Mouse (Mus musculus) limb, embryonic 14.5 days (tissue): ENCODE results near the gene Slc25a28. TPM values are rescaled to one million over a fixed set of nuclear protein-coding genes. Genes with fewer than 3 reads are reported as not detected.

Experiments
- ATAC-seq: fragments of 200-750 bp; cut with Nextera tagmentation; 2 replicates; pipeline ENCODE4 v1.8.0; 2017; ENCODE audit warnings: low read depth, moderate number of reproducible peaks, moderate TSS enrichment; ENCODE audit not compliant: low FRiP score
- DNase-seq: peaks from one replicate; pipeline ENCODE4 v3.0.0-alpha.2; 2015; ENCODE audit warnings: low spot score
- H3K27ac ChIP-seq: fragments of 300-500 bp; sonication (generic); replicated peaks from 2 replicates; pipeline ENCODE4 v1.5.1; 2014; ENCODE audit warnings: low read depth, mild to moderate bottlenecking, low read length, moderate library complexity, mixed read lengths
- H3K27me3 ChIP-seq: fragments of 300-500 bp; sonication (generic); 2 replicates; pipeline ENCODE4 v1.6.1; 2014; ENCODE audit warnings: low read length, mixed read lengths; ENCODE audit not compliant: control insufficient read depth, insufficient read depth
- H3K36me3 ChIP-seq: fragments of 300-500 bp; sonication (generic); 2 replicates; pipeline ENCODE4 v1.6.1; 2014; ENCODE audit warnings: mild to moderate bottlenecking, low read length, moderate library complexity, mixed read lengths; ENCODE audit not compliant: control insufficient read depth, insufficient read depth
- H3K4me1 ChIP-seq: fragments of 300-500 bp; sonication (generic); 2 replicates; pipeline ENCODE4 v1.6.1; 2014; ENCODE audit warnings: antibody characterized with exemption, low read length, mixed read lengths; ENCODE audit not compliant: control insufficient read depth, insufficient read depth
- H3K4me2 ChIP-seq: fragments of 300-500 bp; sonication (generic); replicated peaks from 2 replicates; pipeline ENCODE4 v1.6.1; 2014; ENCODE audit warnings: low read depth, mild to moderate bottlenecking, low read length, moderate library complexity; ENCODE audit not compliant: severe bottlenecking
- H3K4me3 ChIP-seq: fragments of 300-500 bp; sonication (generic); replicated peaks from 2 replicates; pipeline ENCODE4 v1.5.1; 2014; ENCODE audit warnings: low read length
- H3K9ac ChIP-seq: fragments of 300-500 bp; sonication (generic); 2 replicates; pipeline ENCODE4 v1.6.1; 2014; ENCODE audit warnings: mild to moderate bottlenecking, low read depth, low read length, moderate library complexity; ENCODE audit not compliant: severe bottlenecking
- H3K9me3 ChIP-seq: fragments of 300-500 bp; sonication (generic); 2 replicates; pipeline ENCODE4 v1.6.1; 2016; ENCODE audit warnings: low read length; ENCODE audit not compliant: control insufficient read depth
- POLR2A ChIP-seq: fragments of 200-500 bp; IDR thresholded peaks from 2 replicates; pipeline ENCODE4 v1.8.0; 2012; ENCODE audit warnings: inconsistent platforms, mild to moderate bottlenecking, moderate library complexity, borderline replicate concordance; ENCODE audit not compliant: insufficient read depth, insufficient read length; ENCODE audit errors: extremely low read depth
- WGBS: fragments of 180-500 bp; shearing (Covaris S2); extraction: QIAGEN DNeasy Blood & Tissue Kit; methylation state at CpG from one replicate; pipeline ENCODE4 v1.1.7; 2014; 5-methylcytosine and 5-hydroxymethylcytosine counted together
- polyA plus RNA-seq, 2 experiments: library from polyadenylated mRNA; depleted of rRNA in 1 of 2; stranded (reverse) in 1 of 2; unstranded in 1 of 2; fragments of >200 nt; fragmentation: Nextera tagmentation in 1 of 2; extraction: Ambion mirVana in 1 of 2; gene quantifications; 2 replicates each; pipeline versions ENCODE4 v1.2.1 to v1.2.3; 2012 to 2014

Slc25a28 gene
- polyA plus RNA-seq, 2 experiments: 14.2 to 70.0 TPM

- 79% methylated on average over 5 of the region's 5 CpGs for WGBS
- no peak for DNase-seq
- Histone ChIP-seq H3K27me3 (no peaks in the 10 kb centered on the region), H3K4me1 (no peaks in the 10 kb centered on the region), H3K36me3 (peaks cover 21% of the 10 kb centered on the region), H3K27ac (no peak overlapping the region), H3K9me3 (no peaks in the 10 kb centered on the region), H3K9ac (no peak overlapping the region), H3K4me2 (no peak overlapping the region), H3K4me3 (no peak overlapping the region)
- no peak for TF ChIP-seq POLR2A
- ATAC-seq: no peak
Measured at GRCm38 (mm10) chr19:43711971-43712370, 37.3 kb upstream of the Slc25a28 start.

- H3K27me3 ChIP-seq: no peaks in the 10 kb centered on the region
- WGBS: 59% methylated on average over 22 of the region's 22 CpGs
- H3K4me3 ChIP-seq: no peak overlapping the region
- no peak overlapping the region for H3K27ac ChIP-seq
- no peak for TF ChIP-seq POLR2A
- no peak overlapping the region for H3K4me2 ChIP-seq
- peaks cover 22% of the 10 kb centered on the region for H3K36me3 ChIP-seq
- DNase-seq (no peak), ATAC-seq (no peak)
- H3K9ac ChIP-seq: no peak overlapping the region
- H3K4me1 ChIP-seq: no peaks in the 10 kb centered on the region
- no peaks in the 10 kb centered on the region for H3K9me3 ChIP-seq
Measured at GRCm38 (mm10) chr19:43711159-43711916, 36.7 kb upstream of the Slc25a28 start.

GRCm38 (mm10) chr19:43709317-43709716, 34.6 kb upstream of the Slc25a28 start:
- 90% methylated on average over 8 of the region's 8 CpGs for WGBS

GRCm38 (mm10) chr19:43708206-43708605, 33.5 kb upstream of the Slc25a28 start:
- no peak overlapping the region for H3K4me3 ChIP-seq
- no peak overlapping the region for H3K9ac ChIP-seq
- no peak overlapping the region for H3K4me2 ChIP-seq
- no peaks in the 10 kb centered on the region for H3K27me3 ChIP-seq
- DNase-seq: no peak
- no peak for ATAC-seq
- no peak overlapping the region for H3K27ac ChIP-seq
- H3K36me3 ChIP-seq: peaks cover 46% of the 10 kb centered on the region
- no peak for TF ChIP-seq POLR2A
- H3K4me1 ChIP-seq: no peaks in the 10 kb centered on the region
- no peaks in the 10 kb centered on the region for H3K9me3 ChIP-seq
- WGBS: 71% methylated on average over 7 of the region's 7 CpGs

More at GRCm38 (mm10) chr19:43709317-43709716, 34.6 kb upstream of the Slc25a28 start:
- DNase-seq: no peak
- H3K4me1 ChIP-seq: no peaks in the 10 kb centered on the region
- no peak for TF ChIP-seq POLR2A
- H3K4me3 ChIP-seq: no peak overlapping the region
- no peak overlapping the region for H3K27ac ChIP-seq
- no peak for ATAC-seq
- no peak overlapping the region for H3K4me2 ChIP-seq
- no peaks in the 10 kb centered on the region for H3K27me3 ChIP-seq
- no peak overlapping the region for H3K9ac ChIP-seq
- H3K9me3 ChIP-seq: no peaks in the 10 kb centered on the region
- peaks cover 40% of the 10 kb centered on the region for H3K36me3 ChIP-seq

- Histone ChIP-seq H3K9ac (no peak overlapping the region), H3K4me2 (no peak overlapping the region), H3K27ac (no peak overlapping the region), H3K27me3 (no peaks in the 10 kb centered on the region), H3K4me3 (no peak overlapping the region), H3K36me3 (peaks cover 51% of the 10 kb centered on the region), H3K9me3 (no peaks in the 10 kb centered on the region), H3K4me1 (no peaks in the 10 kb centered on the region)
- WGBS: 88% methylated on average over 17 of the region's 17 CpGs
- DNase-seq (no peak), ATAC-seq (no peak)
- TF ChIP-seq POLR2A: no peak
Measured at GRCm38 (mm10) chr19:43704787-43705497, 30.3 kb upstream of the Slc25a28 start.
